Mouse (Mus musculus): ENCODE data around the gene Gls2. TPM values are rescaled to one million over a fixed set of nuclear protein-coding genes. Genes with fewer than 3 reads are reported as not detected.
A peak's percentile ranks its signal among the peaks of the same experiment; 100 is the strongest.

The Gls2 gene
- polyA plus RNA-seq, 2 experiments, result 3.7 to 5.5 TPM

GRCm38 (mm10) chr10:128231146-128231545, 36.9 kb downstream of the Gls2 start:
- Histone ChIP-seq H3K9ac (replicated peaks) (peak overlapping the region; percentile 98), H3K36me3 (replicated peaks; ENCODE audit: control insufficient read depth, insufficient read depth, low read depth) (peaks cover 3% of the 10 kb centered on the region), H3K27me3 (ENCODE audit: control insufficient read depth, insufficient read depth, low read length) (no peaks in the 10 kb centered on the region), H3K4me3 (ENCODE audit: insufficient read depth in 1 of 2, low read depth in 2 of 2, low read length in 2 of 2) (peak overlapping the region; percentile 92 to 100), H3K27ac (peak overlapping the region; percentile 94), H3K4me1 (replicated peaks; ENCODE audit: control insufficient read depth in 2 of 2, insufficient read depth in 2 of 2, low read length in 1 of 2) (peaks cover 4 to 18% of the 10 kb centered on the region in 2 experiments), H3K4me2 (ENCODE audit: low read depth) (peak overlapping the region; percentile 98), H3K9me3 (ENCODE audit: control insufficient read depth, low read length) (no peaks in the 10 kb centered on the region)
- TF ChIP-seq CTCF (IDR thresholded peaks at IDR 0.05; ENCODE audit: low read depth), result no peak
- no peak for TF ChIP-seq EP300 (IDR thresholded peaks at IDR 0.05; ENCODE audit: low read depth)
- ATAC-seq (ENCODE audit: insufficient read depth), result no peak
- DNase-seq (ENCODE audit: low read depth in 3 of 3, low spot score in 3 of 3), result no peak
- 8% methylated on average over 5 of the region's 5 CpGs for whole genome bisulfite sequencing (ENCODE audit: insufficient replicate concordance)

- H3K36me3 ChIP-seq (replicated peaks; ENCODE audit: control insufficient read depth, insufficient read depth, low read depth), result peaks cover 3% of the 10 kb centered on the region
- peak within 1 kb of the TSS; percentile 98 for H3K9ac ChIP-seq (replicated peaks)
- TF ChIP-seq CTCF (IDR thresholded peaks at IDR 0.05; ENCODE audit: low read depth) (no peak), EP300 (IDR thresholded peaks at IDR 0.05; ENCODE audit: low read depth) (peak; percentile 33; the same call in 1 of the 2 replicates)
- no peaks in the 10 kb centered on the region for H3K9me3 ChIP-seq (ENCODE audit: control insufficient read depth, low read length)
- under 1% methylated on average over 57 of the region's 58 CpGs for WGBS (ENCODE audit: insufficient replicate concordance)
- H3K27me3 ChIP-seq (ENCODE audit: control insufficient read depth, insufficient read depth, low read length), result no peaks in the 10 kb centered on the region
- H3K4me1 ChIP-seq (replicated peaks; ENCODE audit: control insufficient read depth in 2 of 2, insufficient read depth in 2 of 2, low read length in 1 of 2), result peaks cover 4 to 18% of the 10 kb centered on the region in 2 experiments
- peak within 1 kb of the TSS; percentile 94 for H3K27ac ChIP-seq
- H3K4me3 ChIP-seq (ENCODE audit: insufficient read depth in 1 of 2, low read depth in 2 of 2, low read length in 2 of 2), result peak within 1 kb of the TSS; percentile 92 to 100
- ATAC-seq (ENCODE audit: insufficient read depth), result peak; percentile 91
- peak; percentile 64 to 69 (median 64) for DNase-seq (ENCODE audit: low read depth in 3 of 3, low spot score in 3 of 3)
- peak within 1 kb of the TSS; percentile 98 for H3K4me2 ChIP-seq (ENCODE audit: low read depth)
Observed at GRCm38 (mm10) chr10:128231697-128232419, 37.6 kb downstream of the Gls2 start, which contains the start of gene Timeless. Gene Timeless (plus strand): TSS chr10:128232065.

- Histone ChIP-seq H3K27ac (peak overlapping the region; percentile 94), H3K4me3 (ENCODE audit: insufficient read depth in 1 of 2, low read depth in 2 of 2, low read length in 2 of 2) (peak overlapping the region; percentile 92 to 100), H3K4me2 (ENCODE audit: low read depth) (peak overlapping the region; percentile 98), H3K9me3 (ENCODE audit: control insufficient read depth, low read length) (no peaks in the 10 kb centered on the region), H3K4me1 (replicated peaks; ENCODE audit: control insufficient read depth in 2 of 2, insufficient read depth in 2 of 2, low read length in 1 of 2) (peaks cover 4 to 18% of the 10 kb centered on the region in 2 experiments), H3K9ac (replicated peaks) (peak overlapping the region; percentile 98), H3K36me3 (replicated peaks; ENCODE audit: control insufficient read depth, insufficient read depth, low read depth) (peaks cover 3% of the 10 kb centered on the region), H3K27me3 (ENCODE audit: control insufficient read depth, insufficient read depth, low read length) (no peaks in the 10 kb centered on the region)
- WGBS (ENCODE audit: insufficient replicate concordance), result under 1% methylated on average over 14 of the region's 14 CpGs
- ATAC-seq (ENCODE audit: insufficient read depth) (peak; percentile 58), DNase-seq (ENCODE audit: low read depth in 3 of 3, low spot score in 3 of 3) (peak; percentile 81 to 82 (median 82))
- peak; percentile 89 for TF ChIP-seq CTCF (IDR thresholded peaks at IDR 0.05; ENCODE audit: low read depth)
- no peak for TF ChIP-seq EP300 (IDR thresholded peaks at IDR 0.05; ENCODE audit: low read depth)
Observed at GRCm38 (mm10) chr10:128232420-128232985, 38.2 kb downstream of the Gls2 start.

- Histone ChIP-seq H3K4me2 (ENCODE audit: low read depth) (no peak overlapping the region), H3K4me1 (replicated peaks; ENCODE audit: control insufficient read depth in 2 of 2, insufficient read depth in 2 of 2, low read length in 1 of 2) (peaks cover 2 to 18% of the 10 kb centered on the region in 2 experiments; a peak in 3 of 4 replicates), H3K27me3 (ENCODE audit: control insufficient read depth, insufficient read depth, low read length) (no peaks in the 10 kb centered on the region), H3K9ac (replicated peaks) (no peak overlapping the region), H3K4me3 (ENCODE audit: insufficient read depth in 1 of 2, low read depth in 2 of 2, low read length in 2 of 2) (no peak overlapping the region), H3K36me3 (replicated peaks; ENCODE audit: control insufficient read depth, insufficient read depth, low read depth) (peaks cover 14% of the 10 kb centered on the region), H3K27ac (no peak overlapping the region), H3K9me3 (ENCODE audit: control insufficient read depth, low read length) (no peaks in the 10 kb centered on the region)
- WGBS (ENCODE audit: insufficient replicate concordance), result 68% methylated on average over 4 of the region's 4 CpGs
- ATAC-seq (ENCODE audit: insufficient read depth) (no peak), DNase-seq (ENCODE audit: low read depth in 3 of 3, low spot score in 3 of 3) (no peak)
- TF ChIP-seq CTCF (IDR thresholded peaks at IDR 0.05; ENCODE audit: low read depth), result no peak
- no peak for TF ChIP-seq EP300 (IDR thresholded peaks at IDR 0.05; ENCODE audit: low read depth)
Observed at GRCm38 (mm10) chr10:128236321-128236720, 42.1 kb downstream of the Gls2 start.

Measured in liver, embryonic 14.5 days (tissue).